Mouse (Mus musculus): ENCODE results near the gene Ppara.

- TF ChIP-seq CTCF (IDR thresholded peaks at IDR 0.05; ENCODE audit: insufficient read depth, low read depth, low read length) = no peak
- TF ChIP-seq POLR2A (IDR thresholded peaks at IDR 0.05; ENCODE audit: insufficient read depth, low read depth, low read length) = no peak
Observed at GRCm38 (mm10) chr15:85735063-85735835, 466 bp downstream of the Ppara start.

Data from olfactory bulb, adult 2 months (tissue).